ENCODE assay signal across 24 mouse cellular contexts in the genomic region with DNA sequence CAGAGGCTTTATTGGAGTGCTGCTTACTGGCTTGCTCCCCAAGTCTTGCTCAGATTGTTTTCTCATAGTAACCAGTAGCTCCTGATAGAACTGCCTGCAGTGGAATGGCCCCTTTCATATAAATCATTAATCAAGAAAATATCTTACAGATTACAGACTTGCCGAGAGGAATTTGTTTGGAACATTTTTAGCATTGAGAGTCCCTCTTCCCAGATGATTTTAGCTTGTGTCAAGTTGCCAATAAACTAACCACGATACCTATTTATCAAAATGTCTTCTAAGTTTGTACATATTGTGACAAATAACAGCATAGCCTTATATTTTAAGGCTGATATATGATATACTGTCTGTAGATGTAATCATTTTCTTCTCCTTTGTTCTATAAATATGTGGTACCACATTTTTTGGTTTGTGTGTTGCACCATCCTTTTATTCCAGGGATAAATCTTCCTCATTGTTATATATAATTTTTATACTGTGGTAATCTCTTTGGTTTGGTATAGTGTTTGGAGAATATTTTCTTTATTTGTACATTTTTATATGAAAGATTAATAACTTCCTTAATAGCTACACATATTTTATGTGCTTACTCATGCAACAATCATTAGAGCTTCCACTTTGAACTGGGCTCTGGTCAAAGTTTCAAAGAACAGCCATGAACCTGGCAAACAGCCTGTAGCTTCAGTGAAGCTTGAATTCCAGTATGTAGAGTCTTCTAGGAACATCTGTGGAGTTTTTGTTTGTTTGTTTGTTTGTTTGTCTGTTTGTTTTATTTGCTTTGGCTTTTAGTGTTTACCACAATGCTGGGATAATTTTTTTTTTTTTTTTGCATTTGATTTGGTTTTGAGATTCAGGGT.
DNase-seq lines count a peak whose midpoint lies in the region; ATAC-seq lines count a peak whose summit lies in the region.
"Had no signal": no experiment of that assay in that cellular context is flagged by ENCODE, and none has a peak within 500 bp of the region (broad histone marks: within the 10 kb centered on the region; RNA-seq: fewer than 3 reads in every experiment).

No protein-coding gene starts in this region.

- no peak overlapping the region for H3K4me3 ChIP-seq in kidney, embryonic 14.5 days (ENCODE audit: low read length)
- no peak overlapping the region for H3K4me3 ChIP-seq in kidney, embryonic 15.5 days (replicated peaks)
- H3K4me3 ChIP-seq: embryonic facial prominence, embryonic 15.5 days; heart, embryonic 15.5 days; hindbrain, embryonic 13.5 days; limb, embryonic 13.5 days; liver, embryonic 13.5 days; lung, embryonic 15.5 days; neural tube, embryonic 15.5 days had no signal

- 83% methylated on average over 2 of the region's 2 CpGs for WGBS in kidney, embryonic 14.5 days
- 65% methylated on average over 2 of the region's 2 CpGs for WGBS in kidney, embryonic 15.5 days

- H3K36me3 ChIP-seq in kidney, embryonic 14.5 days (ENCODE audit: control insufficient read depth, insufficient read depth, low read length) = no peaks in the 10 kb centered on the region
- H3K36me3 ChIP-seq in kidney, embryonic 15.5 days = no peaks in the 10 kb centered on the region
- H3K36me3 ChIP-seq: embryonic facial prominence, embryonic 15.5 days; heart, embryonic 15.5 days; hindbrain, embryonic 13.5 days; limb, embryonic 13.5 days; liver, embryonic 13.5 days; lung, embryonic 15.5 days; neural tube, embryonic 15.5 days had no signal

- no peaks in the 10 kb centered on the region for H3K9me3 ChIP-seq in kidney, embryonic 14.5 days (ENCODE audit: control insufficient read depth, low read length)
- H3K9me3 ChIP-seq in kidney, embryonic 15.5 days (replicated peaks) = no peaks in the 10 kb centered on the region
- H3K9me3 ChIP-seq: embryonic facial prominence, embryonic 15.5 days; heart, embryonic 15.5 days; hindbrain, embryonic 13.5 days; limb, embryonic 13.5 days; liver, embryonic 13.5 days; lung, embryonic 15.5 days; neural tube, embryonic 15.5 days had no signal

- no peak overlapping the region for H3K27ac ChIP-seq in kidney, embryonic 14.5 days (ENCODE audit: low read depth, low read length)
- 0 out of 2 replicates have a peak overlapping the region, but pooled peaks have one; percentile 32 for H3K27ac ChIP-seq in kidney, embryonic 15.5 days
- H3K27ac ChIP-seq: embryonic facial prominence, embryonic 15.5 days; heart, embryonic 15.5 days; hindbrain, embryonic 13.5 days; limb, embryonic 13.5 days; liver, embryonic 13.5 days; lung, embryonic 15.5 days; neural tube, embryonic 15.5 days had no signal

- DNase-seq in adrenal gland, adult (ENCODE audit: inconsistent age in 2 of 2, low spot score in 1 of 2) = peak; percentile 9 to 44
- no peak for DNase-seq in adrenal gland, postnatal 25 days
- DNase-seq in kidney, adult 9 months = peak; percentile 47
- DNase-seq in kidney, postnatal 4 days = peak; percentile 25 to 43
- no peak for DNase-seq in frontal cortex, postnatal 25 days (ENCODE audit: low spot score in 2 of 2)
- DNase-seq in ovary, postnatal 36 days (ENCODE audit: low spot score) = no peak
- DNase-seq: cerebellum, adult 11 months; cerebellum, adult 9-11 months; gastrocnemius, postnatal 36 days; heart, postnatal 36 days; liver, embryonic 13.5 days; lung, postnatal 4 days; thymus, adult 18-20 months; thymus, postnatal 36 days had no signal

- H3K9ac ChIP-seq in kidney, embryonic 14.5 days (ENCODE audit: low read depth, low read length) = no peak overlapping the region
- H3K9ac ChIP-seq in kidney, embryonic 15.5 days = no peak overlapping the region
- H3K9ac ChIP-seq: embryonic facial prominence, embryonic 15.5 days; heart, embryonic 15.5 days; hindbrain, embryonic 13.5 days; limb, embryonic 13.5 days; liver, embryonic 13.5 days; lung, embryonic 15.5 days; neural tube, embryonic 15.5 days had no signal

- ATAC-seq in kidney, embryonic 14.5 days (ENCODE audit: low FRiP score, low TSS enrichment) = no peak
- ATAC-seq in kidney, embryonic 15.5 days (replicated peaks; ENCODE audit: low FRiP score) = no peak
- ATAC-seq: CD4-positive, CD25-positive, alpha-beta regulatory T cell, adult 4 months; forebrain, embryonic 16.5 days had no signal

- no peak overlapping the region for H3K4me2 ChIP-seq in kidney, embryonic 14.5 days (replicated peaks; ENCODE audit: low read depth, low read length)
- H3K4me2 ChIP-seq in kidney, embryonic 15.5 days = no peak overlapping the region
- H3K4me2 ChIP-seq: embryonic facial prominence, embryonic 15.5 days; heart, embryonic 15.5 days; hindbrain, embryonic 13.5 days; limb, embryonic 13.5 days; liver, embryonic 13.5 days; lung, embryonic 15.5 days; neural tube, embryonic 15.5 days had no signal

- H3K27me3 ChIP-seq in kidney, embryonic 14.5 days (ENCODE audit: control insufficient read depth, insufficient read depth, low read length) = no peaks in the 10 kb centered on the region
- H3K27me3 ChIP-seq in kidney, embryonic 15.5 days = no peaks in the 10 kb centered on the region
- H3K27me3 ChIP-seq: embryonic facial prominence, embryonic 15.5 days; heart, embryonic 15.5 days; hindbrain, embryonic 13.5 days; limb, embryonic 13.5 days; liver, embryonic 13.5 days; lung, embryonic 15.5 days; neural tube, embryonic 15.5 days had no signal

- 0 out of 2 replicates have a peak, but pooled peaks cover 3% of the 10 kb centered on the region for H3K4me1 ChIP-seq in kidney, embryonic 14.5 days (ENCODE audit: control insufficient read depth, insufficient read depth, low read length)
- no peaks in the 10 kb centered on the region for H3K4me1 ChIP-seq in kidney, embryonic 15.5 days
- H3K4me1 ChIP-seq: embryonic facial prominence, embryonic 15.5 days; heart, embryonic 15.5 days; hindbrain, embryonic 13.5 days; limb, embryonic 13.5 days; lung, embryonic 15.5 days; neural tube, embryonic 15.5 days had no signal

Comparison
In these comparisons a context has a peak if more than half of its experiments do, and no peak if none do; other contexts are left out.
1. DNase-seq: peak in adrenal gland, adult (2 of 2), kidney, adult 9 months (single experiment) and kidney, postnatal 4 days (2 of 2); none in adrenal gland, postnatal 25 days (single experiment), frontal cortex, postnatal 25 days (0 of 2) and ovary, postnatal 36 days (single experiment).